Mouse (Mus musculus) T-helper 2 cell (primary cell): ENCODE results near the gene Parvg.
"Not testable (repeated sequence)": the region's sequence is repeated elsewhere in the genome, so short reads cannot be mapped to it uniquely, and the experiment has no call there.

ENCODE experiments used
- in situ Hi-C: fragments of 300-600 bp; cut with MboI, MseI; formaldehyde crosslinking; loops from one replicate; pipeline ENCODE4 v1.15.1; 2025; ENCODE audit warnings: high pct_unique_total_duplicates

Parvg gene

DNA sequence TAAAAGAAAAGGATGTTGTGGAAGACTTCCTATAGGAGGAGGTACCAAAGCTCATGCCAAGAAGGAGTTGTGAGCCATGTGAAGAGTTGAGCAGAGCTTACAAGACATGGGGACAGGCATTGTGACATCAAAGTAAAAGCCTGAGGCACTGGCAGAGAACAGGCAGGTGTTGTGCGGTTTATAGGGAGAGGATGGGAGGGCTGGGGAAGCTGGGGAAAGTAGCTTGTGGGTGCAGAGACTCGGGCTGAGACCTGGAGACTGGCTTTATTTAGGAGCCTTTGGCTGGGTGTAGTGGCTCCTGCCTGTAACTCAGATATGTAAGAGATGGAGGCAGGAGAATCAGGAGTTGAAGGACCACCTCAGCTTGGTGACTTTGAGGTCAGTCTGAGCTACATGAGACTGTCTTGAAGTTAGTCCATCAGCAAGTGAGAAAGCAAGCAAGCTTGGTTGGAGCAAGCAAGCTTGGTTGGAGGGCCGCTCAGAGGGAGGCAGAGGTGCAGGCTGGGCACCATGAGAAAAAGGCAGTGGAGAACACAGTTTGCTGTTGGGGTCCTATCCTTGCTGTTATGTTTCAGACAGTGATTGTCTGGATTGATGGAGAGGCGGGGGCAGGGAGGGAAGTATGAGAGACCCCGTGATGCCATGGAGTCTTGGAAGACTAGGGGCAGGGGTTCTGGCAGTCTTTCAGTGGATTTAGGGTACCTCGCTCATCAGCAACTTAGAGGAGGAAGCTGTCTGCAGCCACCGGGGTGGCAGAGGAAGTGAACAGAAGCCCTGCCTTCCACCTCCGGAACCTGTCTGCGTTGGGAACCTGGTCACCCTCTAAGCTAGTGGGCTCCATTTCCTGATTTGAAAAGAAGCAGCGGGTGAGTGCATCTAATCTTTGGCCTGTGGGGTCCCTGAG, at the start of gene Parvg:
TSS of gene Parvg (plus strand) at position 61 of the 904 bp plus-strand sequence.
- in situ Hi-C loops, result no loop called here

DNA sequence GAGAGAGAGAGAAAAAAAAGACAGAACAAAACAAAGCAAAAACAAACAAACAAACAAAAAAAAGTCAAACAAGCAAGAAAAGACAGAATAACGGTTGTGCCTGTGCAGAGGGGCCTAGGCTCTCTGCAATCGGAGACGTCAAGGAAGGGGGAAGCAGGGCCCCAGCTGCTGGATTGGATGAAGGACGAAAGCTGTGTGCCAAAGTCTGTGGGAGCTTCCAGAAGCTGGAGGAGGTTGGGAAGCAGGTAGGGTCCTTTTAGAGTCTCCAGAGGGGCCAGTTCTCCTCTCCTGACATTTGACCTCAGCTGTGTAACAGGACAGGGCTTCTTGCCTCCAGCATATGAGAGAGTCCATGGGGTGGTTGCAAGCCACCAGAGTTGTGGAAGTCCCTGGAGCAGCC, 47.8 kb upstream of the Parvg start:
- in situ Hi-C loops, result no loop called here

GRCm38 (mm10) chr15:84278091-84278490, 45.7 kb upstream of the Parvg start:
- in situ Hi-C loops, result no loop called here

DNA sequence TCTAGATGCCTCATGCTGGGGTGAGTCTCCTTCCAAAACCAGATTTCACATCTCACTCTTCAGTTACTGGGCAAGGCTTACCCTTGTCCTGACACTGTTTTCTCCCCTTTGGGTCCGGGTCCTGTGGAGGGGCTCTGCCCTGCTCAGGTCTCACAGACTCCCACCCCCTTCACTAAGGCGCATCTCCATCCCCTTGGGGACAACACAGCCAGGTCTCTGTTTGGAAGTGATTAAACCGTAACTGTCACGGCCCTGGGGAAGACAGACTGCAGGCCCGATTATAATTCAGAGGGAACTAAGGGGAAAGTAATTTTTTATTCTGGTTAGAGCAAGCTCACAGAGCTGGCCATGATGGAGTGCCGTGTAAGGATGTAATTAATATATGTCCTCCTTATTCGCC, 45.2 kb upstream of the Parvg start:
- in situ Hi-C loops, result no loop called here

GRCm38 (mm10) chr15:84280309-84280708, 43.5 kb upstream of the Parvg start:
- in situ Hi-C loops, result loop anchor here (5.0 kb wide), 1 partner anchor 77 kb away; no protein-coding TSS in a partner anchor

DNA sequence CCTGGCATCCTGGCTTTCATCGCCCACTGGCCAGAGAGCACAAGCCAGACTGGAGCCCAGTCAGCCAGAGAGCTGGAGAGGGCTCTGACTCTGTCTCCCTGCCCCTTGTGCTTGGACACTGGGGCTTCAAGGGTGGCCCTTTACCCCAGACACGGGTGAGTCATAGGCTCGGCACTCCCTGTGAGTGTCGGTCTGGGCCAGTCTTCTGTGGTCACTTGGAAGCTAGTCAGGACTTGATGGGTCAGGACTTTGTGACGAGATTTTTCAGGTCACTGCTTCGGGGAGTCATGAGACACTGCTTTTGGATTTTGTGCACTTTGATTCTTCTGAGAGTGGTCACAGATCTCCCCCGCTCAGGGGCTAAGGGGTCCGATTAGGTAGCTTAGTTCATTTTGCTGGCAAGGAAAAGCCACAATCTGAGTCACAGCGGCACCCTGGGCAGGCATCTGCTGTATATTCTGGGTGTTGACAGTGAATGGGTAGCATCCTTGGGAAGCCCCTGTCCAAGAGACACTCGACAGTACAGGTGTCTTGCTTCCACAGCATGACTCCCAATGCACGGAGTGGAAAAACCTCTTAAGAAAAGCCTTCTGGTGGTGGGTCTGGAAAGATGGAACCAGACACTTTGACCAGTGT, 43.0 kb upstream of the Parvg start:
- in situ Hi-C loops, result loop anchor here (5.0 kb wide), 1 partner anchor 76 kb away; no protein-coding TSS in a partner anchor

DNA sequence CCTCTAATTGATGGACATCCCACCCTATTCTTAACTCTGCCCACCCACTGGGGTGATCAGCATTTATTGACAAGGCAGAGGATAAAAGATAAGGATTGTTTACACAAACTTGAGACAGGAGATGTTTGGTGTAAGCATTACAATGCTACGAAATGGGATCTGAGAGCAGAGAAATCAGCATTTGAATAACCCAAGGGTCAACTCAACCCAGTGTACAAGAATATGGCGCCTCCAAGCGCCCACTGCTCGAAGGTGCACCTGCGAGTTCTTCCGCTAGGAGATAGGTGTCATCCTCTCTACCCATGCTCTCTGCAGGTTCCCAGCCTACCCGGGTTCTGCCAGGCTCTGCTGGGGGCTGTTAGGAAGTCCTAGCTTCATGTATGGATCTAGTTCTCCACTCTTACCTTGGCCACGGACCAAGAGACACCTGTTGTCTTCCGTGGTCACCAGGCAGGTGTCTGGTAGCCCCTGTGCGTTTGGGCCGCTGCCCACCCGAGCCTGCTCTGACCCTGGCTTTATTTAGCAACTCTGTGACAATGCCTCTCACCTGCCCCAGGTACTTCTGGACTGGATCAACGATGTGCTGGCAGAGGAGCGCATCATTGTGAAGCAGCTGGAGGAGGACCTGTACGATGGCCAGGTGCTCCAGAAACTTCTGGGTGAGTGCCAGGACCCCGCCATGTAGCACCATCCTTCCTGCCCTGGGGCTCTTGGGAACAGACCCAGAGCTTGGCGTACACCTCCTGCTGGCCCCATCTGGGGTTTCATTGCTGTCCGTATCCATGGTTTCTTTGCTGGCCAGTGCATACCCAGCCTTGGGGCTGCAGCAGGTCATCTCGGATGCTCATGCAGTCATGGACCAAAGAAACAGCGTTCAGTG, 41.4 kb upstream of the Parvg start:
- in situ Hi-C loops, result loop anchor here (5.0 kb wide), 1 partner anchor 75 kb away; no protein-coding TSS in a partner anchor

DNA sequence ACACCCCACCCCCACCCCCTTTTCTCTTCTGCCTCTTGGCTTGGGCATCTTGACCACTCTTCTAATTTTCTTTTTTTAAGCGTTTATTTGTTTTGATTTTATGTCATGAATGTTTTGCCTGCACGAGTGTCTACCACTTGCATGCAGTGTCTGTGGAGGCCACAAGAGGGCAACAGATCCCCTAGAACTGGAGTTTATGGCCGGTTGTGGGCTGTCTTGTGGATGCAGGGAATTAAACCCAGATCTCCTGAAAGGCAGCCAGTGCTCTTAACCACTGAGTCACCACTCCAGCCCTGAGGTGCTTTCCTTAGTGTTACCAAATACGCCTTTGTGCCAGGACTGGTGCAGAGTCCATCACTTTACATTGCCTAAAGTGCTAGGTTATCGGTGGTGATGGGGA, 39.8 kb upstream of the Parvg start:
- in situ Hi-C loops, result loop anchor here (5.0 kb wide), 1 partner anchor 73 kb away; no protein-coding TSS in a partner anchor

DNA sequence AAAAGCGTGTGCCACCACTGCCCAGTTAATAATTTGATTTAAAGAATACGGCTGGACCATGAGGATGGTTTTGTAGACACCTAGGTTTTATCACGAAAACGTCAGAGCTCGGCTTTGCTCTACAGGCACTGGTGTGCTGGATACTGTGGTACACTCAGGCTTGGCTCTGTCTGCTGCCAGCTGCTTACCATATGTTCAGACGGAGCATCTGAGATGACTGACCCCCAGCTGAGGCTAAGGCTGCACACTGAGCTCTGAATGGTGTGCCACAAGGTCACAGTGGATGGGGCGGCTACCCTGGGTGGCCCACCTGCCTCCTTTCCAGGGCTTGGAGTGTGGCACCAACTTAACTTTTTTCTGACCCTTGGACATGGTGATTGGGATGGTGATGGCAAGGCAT, 38.4 kb upstream of the Parvg start:
- in situ Hi-C loops, result no loop called here

GRCm38 (mm10) chr15:84288953-84289352, 34.9 kb upstream of the Parvg start:
- in situ Hi-C loops, result not testable (repeated sequence)

- in situ Hi-C loops, result no loop called here
Measured at GRCm38 (mm10) chr15:84291097-84291496, 32.7 kb upstream of the Parvg start.

GRCm38 (mm10) chr15:84293590-84293989, 30.2 kb upstream of the Parvg start:
- in situ Hi-C loops, result no loop called here

DNA sequence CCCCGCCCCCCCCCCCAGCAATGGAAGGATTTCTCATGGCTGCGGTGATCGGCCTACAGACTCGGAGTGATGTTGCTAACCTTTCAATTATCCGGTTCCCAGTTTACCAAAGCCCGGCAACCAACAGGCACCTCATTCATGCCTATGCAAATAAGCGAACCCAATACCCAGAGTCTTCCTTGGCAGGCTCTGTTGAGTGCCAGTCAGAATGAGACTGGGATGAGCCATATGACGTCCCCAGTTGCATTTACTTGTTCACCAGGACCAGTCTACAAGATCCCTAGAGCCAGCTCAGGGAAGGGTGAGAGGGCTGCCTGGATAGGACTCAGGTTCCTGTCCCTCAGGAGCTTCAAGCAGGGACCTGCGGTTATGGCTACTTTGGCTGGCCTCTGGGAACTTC, 29.4 kb upstream of the Parvg start:
- in situ Hi-C loops, result no loop called here

DNA sequence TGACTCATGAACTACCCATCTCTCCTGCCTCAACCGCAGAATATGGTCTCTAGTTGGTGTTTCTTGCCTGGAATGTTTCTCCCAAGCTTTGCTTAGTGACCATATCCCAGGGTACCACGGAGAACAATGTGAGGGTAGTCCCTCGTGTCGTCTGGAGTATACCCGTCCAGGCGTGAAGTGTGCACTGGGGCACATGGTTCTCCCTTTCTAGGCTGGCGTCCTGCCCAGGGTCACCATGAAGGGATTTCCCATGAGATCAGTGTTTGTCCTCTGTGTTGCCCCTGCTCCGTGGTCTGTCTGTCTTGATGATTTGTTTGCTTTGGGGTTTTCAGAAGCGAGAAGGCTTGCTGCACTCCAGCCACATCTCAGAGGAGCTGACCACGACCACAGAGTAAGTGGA, 28.6 kb upstream of the Parvg start:
- in situ Hi-C loops, result no loop called here

- in situ Hi-C loops, result no loop called here
Measured at GRCm38 (mm10) chr15:84297454-84297853, 26.4 kb upstream of the Parvg start.

DNA sequence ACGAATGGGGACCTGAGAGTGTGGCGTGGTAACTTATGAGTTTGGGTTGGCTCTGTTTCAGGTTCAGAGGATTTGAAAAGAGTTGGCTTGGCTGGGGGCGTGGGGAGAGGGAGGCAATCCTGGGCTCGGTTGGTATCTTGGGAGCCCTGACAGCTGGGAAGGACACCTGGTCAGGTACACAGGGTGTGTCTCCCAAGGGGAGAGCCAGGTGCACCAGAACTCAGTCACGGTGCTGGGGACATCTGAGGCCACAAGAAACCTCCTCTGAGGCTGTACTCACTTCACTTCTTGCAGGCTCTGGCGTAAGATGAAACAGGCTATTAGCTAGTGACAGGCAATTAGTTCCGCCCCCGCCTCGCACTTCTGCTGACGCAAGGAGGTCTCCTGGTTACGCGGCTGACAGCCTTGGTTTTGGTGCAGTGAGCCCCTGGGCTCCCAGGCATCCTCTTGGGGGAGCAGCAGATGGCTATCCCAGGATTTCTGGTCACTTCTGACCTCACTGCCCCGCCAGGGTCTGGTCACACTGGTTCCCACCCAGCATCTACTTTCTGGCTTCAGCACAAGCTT, 24.9 kb upstream of the Parvg start:
- in situ Hi-C loops, result no loop called here

DNA sequence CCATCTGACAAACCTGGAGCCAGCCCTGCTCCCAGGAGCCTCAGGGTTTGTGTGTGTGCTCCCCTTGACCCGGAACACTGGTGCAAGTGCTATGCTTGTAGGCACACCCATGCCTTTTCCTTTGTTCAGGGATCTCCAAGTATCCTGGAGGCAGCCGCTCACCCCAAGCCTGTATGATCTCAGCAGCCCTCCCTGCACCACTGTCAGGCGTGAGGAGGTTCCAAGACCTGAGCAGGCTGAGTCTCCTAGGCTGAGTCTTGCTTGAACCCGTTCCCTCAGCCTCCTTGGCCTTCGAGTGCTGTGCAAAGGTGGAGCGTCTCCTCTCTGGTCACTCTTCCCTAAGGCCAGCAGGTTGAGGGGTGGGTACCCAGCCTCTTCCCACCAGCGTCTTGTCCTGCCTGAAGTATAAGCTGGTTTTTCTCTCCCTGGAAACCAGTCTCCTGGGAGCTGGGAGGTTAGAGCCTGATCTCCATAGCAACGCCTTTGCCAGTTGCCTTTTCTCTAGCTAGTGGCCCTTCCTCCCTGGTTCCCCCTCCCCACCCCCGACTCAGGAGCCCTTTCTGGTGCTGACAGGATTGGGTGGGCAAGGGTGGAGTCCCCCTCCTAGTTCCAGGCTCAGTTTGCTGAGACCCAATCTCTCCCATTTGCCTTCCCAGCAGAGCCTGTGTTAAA, 24.0 kb upstream of the Parvg start:
- in situ Hi-C loops, result no loop called here

DNA sequence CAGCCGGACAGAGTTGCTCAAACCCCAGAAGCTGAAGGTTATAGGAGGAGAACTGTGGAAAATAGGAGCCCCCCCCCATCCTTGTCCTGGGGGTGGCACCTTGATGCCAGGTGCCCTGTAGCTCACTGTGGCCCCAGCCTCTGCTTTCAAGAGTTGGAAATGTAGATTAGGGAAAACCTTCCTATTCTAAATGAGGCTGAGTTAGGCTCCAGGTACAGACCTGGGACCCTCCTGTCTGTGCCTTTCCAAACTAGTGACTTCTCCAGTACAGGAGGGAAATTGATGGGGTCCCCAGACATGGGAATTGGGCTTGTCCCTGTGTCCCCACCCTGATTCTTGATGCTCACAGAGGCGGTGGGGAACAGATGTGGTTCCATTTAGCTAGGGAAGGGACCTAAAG, 23.2 kb upstream of the Parvg start:
- in situ Hi-C loops, result no loop called here

- in situ Hi-C loops, result no loop called here
Measured at GRCm38 (mm10) chr15:84301026-84301425, 22.8 kb upstream of the Parvg start.

DNA sequence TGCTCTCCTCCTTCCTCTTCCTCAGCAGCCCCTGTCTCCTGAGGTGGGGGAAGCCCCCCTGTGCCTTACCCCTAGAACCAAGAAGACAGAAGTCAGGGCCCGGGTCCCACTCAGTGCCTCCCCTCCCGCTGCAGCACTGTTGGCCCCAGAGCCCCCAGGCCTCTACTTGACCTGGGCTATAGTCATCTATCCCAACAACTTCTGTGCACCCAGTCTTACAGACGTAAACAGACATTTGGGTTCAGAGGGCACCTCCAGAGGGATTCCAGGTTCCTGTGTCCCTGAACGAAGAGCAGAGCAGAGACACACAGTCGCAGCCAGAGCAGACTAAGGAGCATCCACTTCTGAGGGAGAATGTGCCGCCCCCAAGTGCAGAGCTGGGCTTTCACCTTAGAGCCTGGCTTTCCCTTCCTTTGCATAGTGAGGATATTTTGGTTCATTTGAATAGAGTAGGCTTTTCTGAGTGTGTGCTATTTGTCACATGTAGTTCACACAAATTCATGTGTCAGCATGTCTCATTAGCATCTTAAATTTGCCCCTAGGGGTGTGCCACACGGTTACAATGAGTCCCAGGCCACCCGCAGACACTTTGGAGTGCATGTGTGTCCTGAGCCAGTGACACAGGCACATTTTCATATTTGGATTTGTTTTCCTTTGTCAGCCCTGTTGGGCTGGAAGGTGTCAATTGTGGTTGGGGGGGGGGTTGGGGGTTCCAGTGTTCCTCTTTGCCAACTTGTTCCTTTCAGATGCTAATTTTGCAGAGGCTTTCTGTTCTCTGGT, 22.0 kb upstream of the Parvg start:
- in situ Hi-C loops, result no loop called here
